Mouse (Mus musculus): ENCODE measurements around the gene Arpc1a. TPM values are rescaled to one million over a fixed set of nuclear protein-coding genes. Genes with fewer than 3 reads are reported as not detected.
A peak's percentile ranks its signal among the peaks of the same experiment; 100 is the strongest.
"Not testable (repeated sequence)": the region's sequence is repeated elsewhere in the genome, so short reads cannot be mapped to it uniquely, and the experiment has no call there.

The Arpc1a gene
- polyA plus RNA-seq, 1 experiment from 2014 or later: 133 TPM

GRCm38 (mm10) chr5:145129124-145129523 lies 45.5 kb downstream of the Arpc1a start:
- Histone ChIP-seq H3K36me3 (peaks cover 100% of the 10 kb centered on the region), H3K27ac (replicated peaks) (no peak overlapping the region), H3K27me3 (ENCODE audit: low read depth, poor library complexity, severe bottlenecking) (no peaks in the 10 kb centered on the region), H3K9me3 (replicated peaks) (no peaks in the 10 kb centered on the region), H3K4me1 (no peaks in the 10 kb centered on the region), H3K4me3 (no peak overlapping the region)
- no peak for DNase-seq (ENCODE audit: low spot score)
- 93% methylated on average over 4 of the region's 4 CpGs for WGBS

GRCm38 (mm10) chr5:145129773-145130172 lies 46.1 kb downstream of the Arpc1a start:
- H3K27ac ChIP-seq (replicated peaks); H3K9me3 ChIP-seq (replicated peaks); DNase-seq (ENCODE audit: low spot score); H3K4me3 ChIP-seq; H3K4me1 ChIP-seq; H3K27me3 ChIP-seq (ENCODE audit: low read depth, poor library complexity, severe bottlenecking): not testable (repeated sequence)
- 96% methylated on average over 4 of the region's 6 CpGs for WGBS
- peaks cover 100% of the 10 kb centered on the region for H3K36me3 ChIP-seq

- Histone ChIP-seq H3K4me3 (no peak overlapping the region), H3K27me3 (ENCODE audit: low read depth, poor library complexity, severe bottlenecking) (no peaks in the 10 kb centered on the region), H3K4me1 (no peaks in the 10 kb centered on the region), H3K27ac (replicated peaks) (no peak overlapping the region), H3K36me3 (peaks cover 100% of the 10 kb centered on the region), H3K9me3 (replicated peaks) (no peaks in the 10 kb centered on the region)
- WGBS: 94% methylated on average over 11 of the region's 11 CpGs
- DNase-seq (ENCODE audit: low spot score): no peak
These were observed 46.6 kb downstream of the Arpc1a start for GRCm38 (mm10) chr5:145130191-145130590.

GRCm38 (mm10) chr5:145130995-145131394 lies 47.4 kb downstream of the Arpc1a start:
- Histone ChIP-seq H3K36me3 (peaks cover 100% of the 10 kb centered on the region), H3K27me3 (ENCODE audit: low read depth, poor library complexity, severe bottlenecking) (no peaks in the 10 kb centered on the region), H3K4me3 (no peak overlapping the region), H3K4me1 (no peaks in the 10 kb centered on the region), H3K9me3 (replicated peaks) (no peaks in the 10 kb centered on the region), H3K27ac (replicated peaks) (no peak overlapping the region)
- WGBS: 99% methylated on average over 3 of the region's 3 CpGs
- no peak for DNase-seq (ENCODE audit: low spot score)

- H3K4me3 ChIP-seq; DNase-seq (ENCODE audit: low spot score); H3K9me3 ChIP-seq (replicated peaks); H3K27me3 ChIP-seq (ENCODE audit: low read depth, poor library complexity, severe bottlenecking); H3K27ac ChIP-seq (replicated peaks): not testable (repeated sequence)
- H3K36me3 ChIP-seq: peaks cover 95% of the 10 kb centered on the region
- WGBS: 92% methylated on average over 6 of the region's 6 CpGs
- peaks cover 12% of the 10 kb centered on the region for H3K4me1 ChIP-seq
These were observed 49.6 kb downstream of the Arpc1a start for GRCm38 (mm10) chr5:145133275-145133674.

- peaks cover 30% of the 10 kb centered on the region for H3K4me1 ChIP-seq
- WGBS: 30% methylated on average over 6 of the region's 6 CpGs
- H3K27ac ChIP-seq (replicated peaks): peak overlapping the region; percentile 99
- no peak for DNase-seq (ENCODE audit: low spot score)
- H3K36me3 ChIP-seq: peaks cover 66% of the 10 kb centered on the region
- H3K9me3 ChIP-seq (replicated peaks): no peaks in the 10 kb centered on the region
- no peaks in the 10 kb centered on the region for H3K27me3 ChIP-seq (ENCODE audit: low read depth, poor library complexity, severe bottlenecking)
- peak overlapping the region; percentile 83 for H3K4me3 ChIP-seq
These were observed 55.2 kb downstream of the Arpc1a start for GRCm38 (mm10) chr5:145138836-145139235.

GRCm38 (mm10) chr5:145139571-145140519 lies 56.2 kb downstream of the Arpc1a start, which contains the start of the genes Pdap1 and Bud31:
TSS of gene Pdap1 (minus strand) at chr5:145140238.
TSS of gene Bud31 (plus strand) at chr5:145140362.
- Histone ChIP-seq H3K9me3 (replicated peaks) (no peaks in the 10 kb centered on the region), H3K4me3 (peak within 1 kb of the TSS; percentile 83), H3K27me3 (ENCODE audit: low read depth, poor library complexity, severe bottlenecking) (no peaks in the 10 kb centered on the region), H3K27ac (replicated peaks) (peak within 1 kb of the TSS; percentile 99), H3K4me1 (peaks cover 30% of the 10 kb centered on the region), H3K36me3 (peaks cover 66% of the 10 kb centered on the region)
- DNase-seq (ENCODE audit: low spot score): peak; percentile 94
- WGBS: under 1% methylated on average over 84 of the region's 84 CpGs

- Histone ChIP-seq H3K4me3 (peak overlapping the region; percentile 83), H3K27ac (replicated peaks) (peak overlapping the region; percentile 99), H3K27me3 (ENCODE audit: low read depth, poor library complexity, severe bottlenecking) (no peaks in the 10 kb centered on the region), H3K9me3 (replicated peaks) (no peaks in the 10 kb centered on the region), H3K36me3 (peaks cover 66% of the 10 kb centered on the region), H3K4me1 (peaks cover 30% of the 10 kb centered on the region)
- WGBS: 2% methylated on average over 18 of the region's 18 CpGs
- DNase-seq (ENCODE audit: low spot score): no peak
These were observed 57.0 kb downstream of the Arpc1a start for GRCm38 (mm10) chr5:145140611-145141010.

GRCm38 (mm10) chr5:145147748-145148147 lies 64.1 kb downstream of the Arpc1a start:
- Histone ChIP-seq H3K36me3 (peaks cover 100% of the 10 kb centered on the region), H3K4me3 (no peak overlapping the region), H3K4me1 (no peaks in the 10 kb centered on the region), H3K9me3 (replicated peaks) (no peaks in the 10 kb centered on the region), H3K27me3 (ENCODE audit: low read depth, poor library complexity, severe bottlenecking) (no peaks in the 10 kb centered on the region), H3K27ac (replicated peaks) (no peak overlapping the region)
- whole genome bisulfite sequencing: 90% methylated on average over 5 of the region's 5 CpGs
- DNase-seq (ENCODE audit: low spot score): no peak

- H3K36me3 ChIP-seq: peaks cover 100% of the 10 kb centered on the region
- no peak for DNase-seq (ENCODE audit: low spot score)
- WGBS: 93% methylated on average over 6 of the region's 6 CpGs
- no peaks in the 10 kb centered on the region for H3K27me3 ChIP-seq (ENCODE audit: low read depth, poor library complexity, severe bottlenecking)
- H3K9me3 ChIP-seq (replicated peaks): no peaks in the 10 kb centered on the region
- H3K4me1 ChIP-seq: no peaks in the 10 kb centered on the region
- no peak overlapping the region for H3K27ac ChIP-seq (replicated peaks)
- no peak overlapping the region for H3K4me3 ChIP-seq
These were observed 65.7 kb downstream of the Arpc1a start for GRCm38 (mm10) chr5:145149294-145149693.

GRCm38 (mm10) chr5:145152690-145153089 lies 69.1 kb downstream of the Arpc1a start:
- Histone ChIP-seq H3K27me3 (ENCODE audit: low read depth, poor library complexity, severe bottlenecking) (no peaks in the 10 kb centered on the region), H3K9me3 (replicated peaks) (no peaks in the 10 kb centered on the region), H3K4me3 (no peak overlapping the region), H3K4me1 (no peaks in the 10 kb centered on the region), H3K36me3 (peaks cover 98% of the 10 kb centered on the region), H3K27ac (replicated peaks) (no peak overlapping the region)
- DNase-seq (ENCODE audit: low spot score): no peak
- 94% methylated on average over 5 of the region's 5 CpGs for WGBS

Measured in midbrain, embryonic 10.5 days (tissue).